Mouse (Mus musculus) B cell, adult 2 months (primary cell): ENCODE results near the gene Tsc22d4.

Experiments
- DNase-seq, 2 experiments: peaks; one replicate each; pipeline ENCODE4 v3.0.0; 2022

Tsc22d4 gene

DNA sequence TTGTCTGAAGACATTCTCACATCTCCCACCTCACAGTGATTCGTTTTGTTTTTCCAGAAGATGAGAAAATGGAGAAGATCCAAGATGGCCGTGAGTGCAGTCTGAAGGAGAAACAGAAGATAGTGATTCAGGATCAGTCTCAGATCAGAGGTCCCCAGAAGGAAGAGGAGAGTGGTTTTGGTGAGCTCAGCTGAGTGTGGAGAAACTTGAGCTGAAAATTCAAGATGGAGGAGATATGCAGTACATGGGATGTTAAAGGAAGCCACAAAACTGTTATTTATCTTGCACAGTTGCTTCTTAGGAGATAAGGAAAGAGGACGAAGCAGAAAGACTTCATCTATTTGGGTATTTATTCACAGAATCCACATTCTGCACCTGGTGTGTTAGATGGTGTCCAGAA, 55.4 kb downstream of the Tsc22d4 start:
- DNase-seq: no peak

DNA sequence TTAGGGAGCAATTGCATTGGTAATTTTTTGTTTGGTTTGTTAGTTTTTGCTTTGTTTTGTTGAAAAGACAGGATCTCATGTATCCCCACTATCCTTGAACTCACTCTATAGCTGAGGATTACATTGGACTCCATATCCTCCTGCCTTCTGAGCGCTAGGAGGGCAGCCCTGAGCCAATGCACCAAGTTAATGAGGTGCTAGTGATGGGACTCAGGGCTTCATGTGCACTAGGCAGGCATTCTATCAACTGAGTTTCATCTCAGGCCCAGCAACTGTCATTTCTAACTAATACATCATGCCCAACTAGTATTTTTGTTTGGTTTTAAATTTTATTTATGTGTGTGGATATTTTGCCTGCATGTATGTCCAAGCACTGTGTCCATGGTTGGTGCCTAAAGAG, 60.6 kb downstream of the Tsc22d4 start:
- DNase-seq: no peak

DNA sequence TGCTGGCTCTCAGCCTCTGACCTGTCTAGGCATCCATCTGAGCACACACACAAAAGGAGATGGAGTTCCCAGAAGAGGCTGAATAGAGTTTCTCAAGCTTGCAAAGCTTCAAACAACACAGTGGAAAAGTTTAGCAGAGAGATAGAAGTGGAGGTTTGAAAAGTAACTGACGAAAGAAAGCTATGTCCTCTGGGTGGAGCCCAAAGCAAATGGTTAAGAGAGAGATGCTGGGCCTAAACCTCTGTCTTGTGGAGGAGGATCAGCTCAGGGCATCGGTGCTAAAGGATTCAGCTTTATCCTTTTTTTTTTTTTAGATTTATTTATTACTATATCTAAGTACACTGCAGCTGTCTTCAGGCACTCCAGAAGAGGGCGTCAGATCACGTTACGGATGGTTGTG, 62.8 kb downstream of the Tsc22d4 start:
- no peak for DNase-seq

DNA sequence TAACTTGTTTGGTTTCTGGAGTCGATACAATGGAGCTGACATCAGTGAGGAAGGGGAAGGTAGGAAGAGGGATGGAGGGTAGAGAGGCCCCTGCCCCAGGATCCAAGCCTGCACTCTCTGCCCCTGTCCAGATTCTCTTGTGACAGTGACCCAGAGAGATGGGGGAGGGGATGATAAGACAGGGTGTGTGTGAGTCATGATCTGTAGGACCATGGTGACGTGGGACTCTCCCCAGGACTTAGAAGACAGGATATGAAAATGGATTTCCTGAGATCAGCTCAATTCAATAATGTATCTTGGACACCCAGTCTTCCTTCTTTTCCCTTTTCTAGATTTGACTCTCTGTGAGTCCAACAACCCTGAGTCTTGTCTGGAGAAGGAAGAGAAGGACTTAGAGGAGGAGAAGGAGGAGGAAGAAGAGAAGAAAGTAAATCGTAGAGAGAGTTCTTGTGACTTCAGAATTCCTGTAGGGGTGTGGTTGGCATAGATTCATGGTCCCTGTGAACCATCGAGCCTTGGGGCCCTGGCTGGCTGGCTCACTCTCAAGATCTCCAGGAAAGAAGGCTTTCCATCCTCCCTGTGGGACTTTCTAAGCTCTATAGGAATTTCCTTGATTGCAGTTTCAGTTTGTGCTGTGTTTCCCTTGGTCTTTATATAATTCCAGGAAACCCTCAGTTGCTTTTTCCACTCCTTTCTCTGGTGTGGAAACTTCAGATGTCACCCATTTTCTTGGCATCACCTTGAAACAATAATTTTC, 72.1 kb downstream of the Tsc22d4 start:
- DNase-seq: no peak
